Mouse (Mus musculus): ENCODE measurements around the gene Srbd1.

- TF ChIP-seq POLR2A (IDR thresholded peaks at IDR 0.05; ENCODE audit: low read depth, low read length) (no peak), CTCF (IDR thresholded peaks at IDR 0.05; ENCODE audit: borderline replicate concordance, insufficient read depth, low read length) (no peak)
Observed at GRCm38 (mm10) chr17:86011849-86012248, 133.1 kb downstream of the Srbd1 start.
